Mouse (Mus musculus) brain, embryonic 14.5 days (tissue): Measurements from ENCODE around the gene Cnst.

Source experiments
- CTCF ChIP-seq: fragments of 200-500 bp; IDR thresholded peaks from 2 replicates; pipeline ENCODE4 v1.5.1; 2012; ENCODE audit warnings: inconsistent platforms, mild to moderate bottlenecking, moderate library complexity, borderline replicate concordance; ENCODE audit not compliant: insufficient read depth, insufficient read length; ENCODE audit errors: extremely low read depth
- POLR2A ChIP-seq: fragments of 200-500 bp; IDR thresholded peaks from 2 replicates; pipeline ENCODE4 v1.6.1; 2012; ENCODE audit warnings: mild to moderate bottlenecking, inconsistent platforms, borderline replicate concordance; ENCODE audit not compliant: poor library complexity, insufficient read depth, insufficient read length, severe bottlenecking; ENCODE audit errors: extremely low read depth

DNA sequence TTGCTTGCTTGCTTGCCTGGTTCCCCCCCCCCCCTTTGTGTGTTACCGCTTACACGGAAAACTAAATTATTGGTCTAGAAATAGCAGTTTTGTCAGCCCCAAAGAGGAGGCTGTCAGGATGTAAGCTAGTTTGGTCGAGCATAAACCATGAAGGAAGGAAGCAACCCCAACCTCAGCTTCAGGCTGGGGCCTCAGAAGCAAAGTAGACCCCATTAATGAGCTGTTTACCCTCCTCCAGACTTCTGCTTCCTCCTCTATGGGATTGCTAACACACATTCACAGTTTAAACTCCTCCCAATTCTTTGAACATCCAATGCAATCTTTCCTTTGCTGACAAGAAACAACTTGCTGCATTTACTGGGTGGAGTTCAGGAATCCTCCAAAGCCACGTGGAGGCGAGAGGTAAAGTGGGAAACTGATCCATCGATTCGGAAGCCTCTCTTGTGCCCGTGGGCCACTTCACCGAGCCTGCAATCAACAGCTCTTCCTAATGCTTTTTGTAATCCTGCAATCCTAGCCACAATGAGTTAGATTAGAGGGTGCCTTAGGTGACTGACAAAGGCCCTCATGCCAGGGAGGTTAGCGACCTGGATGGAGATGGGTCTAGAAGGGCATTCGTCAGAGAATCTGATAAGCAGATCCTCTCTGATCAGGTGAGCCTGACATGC lies 86.7 kb downstream of the Cnst start:
- TF ChIP-seq POLR2A, result no peak
- no peak for TF ChIP-seq CTCF
